Mouse (Mus musculus) retina, postnatal 1 day (tissue): Measurements from ENCODE around the gene Tbccd1.
"Not testable (repeated sequence)": the region's sequence is repeated elsewhere in the genome, so short reads cannot be mapped to it uniquely, and the experiment has no call there.

ENCODE experiments used
- DNase-seq: peaks from one replicate; pipeline ENCODE4 v3.0.0-alpha.2; 2012

The Tbccd1 gene

GRCm38 (mm10) chr16:22778296-22778695 lies 79.2 kb downstream of the Tbccd1 start:
- not testable (repeated sequence) for DNase-seq

GRCm38 (mm10) chr16:22775471-22775985 lies 81.9 kb downstream of the Tbccd1 start:
- no peak for DNase-seq

DNA sequence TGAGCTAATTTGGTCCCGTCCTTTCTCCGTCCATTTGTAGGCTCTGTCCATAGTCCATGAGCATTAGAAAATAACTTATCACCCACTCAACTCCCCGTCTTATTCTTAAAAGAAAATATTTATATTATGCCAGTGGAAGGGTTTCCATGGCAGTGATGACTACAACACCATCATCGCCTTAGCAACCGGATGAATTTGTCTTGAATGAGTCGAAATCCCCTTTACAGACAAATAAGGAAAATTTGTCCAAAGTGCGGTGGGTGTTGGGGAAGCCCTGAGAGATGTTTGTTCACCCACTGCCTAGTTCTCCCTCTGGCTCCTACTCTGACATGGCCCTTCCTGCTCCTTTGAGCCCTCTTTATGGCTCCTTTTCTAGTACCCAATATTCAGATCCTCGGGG lies 88.8 kb downstream of the Tbccd1 start:
- DNase-seq: no peak

DNA sequence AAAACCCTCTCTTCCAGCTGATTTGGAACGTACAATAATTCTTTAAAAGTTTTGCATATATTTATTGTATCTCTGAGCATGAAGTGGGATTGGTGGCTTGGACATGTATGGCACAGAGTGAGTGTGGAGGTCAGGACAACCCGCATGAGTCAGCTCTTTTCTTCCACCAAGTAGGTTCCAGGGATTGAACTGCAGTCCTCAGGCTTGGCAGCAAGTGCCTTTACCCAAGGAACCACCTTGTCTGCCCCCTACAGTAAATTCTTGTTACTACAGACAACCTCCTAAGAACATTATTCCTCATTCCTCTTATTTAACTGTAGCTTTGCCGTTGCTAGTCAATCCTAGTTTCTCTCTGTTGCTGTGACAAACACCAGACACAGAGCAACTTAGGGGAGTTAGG lies 90.1 kb downstream of the Tbccd1 start:
- DNase-seq: no peak

DNA sequence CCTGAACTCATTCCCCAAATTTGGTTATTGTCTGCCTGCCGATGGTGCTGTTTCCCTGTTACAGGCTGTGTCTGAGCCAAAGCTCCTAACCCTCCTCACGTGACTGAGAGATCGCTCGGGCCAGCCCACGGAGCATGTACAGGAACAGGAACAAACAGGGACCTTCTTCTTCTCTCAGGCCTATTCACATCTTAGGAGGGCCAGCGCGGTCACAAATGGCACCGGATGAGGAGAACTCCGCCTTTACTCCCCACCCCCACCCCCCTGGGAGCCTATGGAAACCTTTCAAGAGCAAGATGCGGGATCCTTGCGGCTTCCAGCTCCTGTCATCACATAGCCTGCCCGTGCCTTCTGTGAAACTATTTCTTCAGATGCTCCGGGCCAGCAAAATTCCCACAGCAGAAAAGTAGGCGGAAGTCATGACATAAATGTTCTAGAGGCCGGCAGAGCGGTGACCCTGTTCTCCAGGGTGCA lies 90.7 kb downstream of the Tbccd1 start:
- DNase-seq: no peak

GRCm38 (mm10) chr16:22765531-22765930 lies 91.9 kb downstream of the Tbccd1 start:
- no peak for DNase-seq
